Mouse (Mus musculus): ENCODE results near the gene Il20rb. TPM values are rescaled to one million over a fixed set of nuclear protein-coding genes. Genes with fewer than 3 reads are reported as not detected.

Il20rb gene
- total RNA-seq (2021) = 1 to 10 TPM; 3.9 to 4.2 TPM
- long read RNA-seq, partial matches to known transcripts = 0 of 3 reads
- long read RNA-seq, other reads (novel, unspliced or antisense) = 0 of 3 reads

DNA sequence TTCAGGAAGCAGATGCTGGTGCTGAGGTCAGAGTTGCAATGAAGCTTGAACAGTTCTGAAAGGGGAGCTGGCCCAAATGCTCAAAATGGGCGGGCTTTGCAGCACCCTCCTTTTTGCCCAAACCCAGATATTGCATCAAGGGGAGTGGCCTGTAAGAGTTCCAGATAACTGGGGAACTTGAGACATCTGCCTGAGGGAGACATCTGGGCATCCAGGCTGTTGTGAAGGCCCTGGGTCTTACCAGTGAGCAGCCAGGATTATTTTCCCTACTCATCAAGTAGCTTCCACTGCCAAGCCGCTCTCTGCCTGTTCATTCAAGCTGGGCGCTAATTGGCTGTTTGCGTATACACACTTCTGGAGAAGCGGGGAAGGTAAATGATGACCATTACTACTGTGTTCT lies at the start of gene Il20rb:
Gene Il20rb (minus strand): TSS at position 358 of the 400 bp plus-strand sequence.
- no peak for DNase-seq (ENCODE audit: low spot score in 2 of 2)

DNA sequence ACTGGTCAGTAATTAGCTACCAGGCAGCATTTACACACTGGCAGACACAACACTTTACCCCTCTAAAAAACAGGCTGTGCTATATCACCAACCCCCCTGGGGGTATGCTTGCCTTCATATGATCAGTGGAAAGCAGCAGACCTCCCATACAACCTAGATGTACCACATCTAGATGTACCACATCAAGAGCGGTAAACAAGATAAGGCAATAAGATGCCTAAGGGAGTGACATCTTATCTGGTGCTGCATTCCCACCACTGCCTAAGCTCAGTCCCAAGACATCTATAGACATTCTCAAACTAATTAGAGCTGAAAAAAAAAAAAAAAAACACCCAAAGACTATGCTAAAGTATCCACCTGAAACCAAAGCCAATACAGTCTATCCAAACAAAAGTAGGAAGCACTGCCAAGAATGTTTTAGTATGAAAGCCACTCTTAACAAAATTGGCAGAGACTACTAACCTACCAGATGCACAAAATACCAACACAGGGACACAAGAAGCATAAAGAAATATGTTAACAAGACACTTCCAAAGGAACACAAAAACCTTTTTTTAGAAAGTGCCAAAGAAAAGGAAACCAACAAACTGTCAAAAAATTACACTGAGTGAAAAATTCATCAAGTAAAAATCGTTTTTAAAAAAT lies 49.2 kb upstream of the Il20rb start:
- DNase-seq (ENCODE audit: low spot score in 2 of 2) = peak in 1 of 2 experiments; percentile 28

DNA sequence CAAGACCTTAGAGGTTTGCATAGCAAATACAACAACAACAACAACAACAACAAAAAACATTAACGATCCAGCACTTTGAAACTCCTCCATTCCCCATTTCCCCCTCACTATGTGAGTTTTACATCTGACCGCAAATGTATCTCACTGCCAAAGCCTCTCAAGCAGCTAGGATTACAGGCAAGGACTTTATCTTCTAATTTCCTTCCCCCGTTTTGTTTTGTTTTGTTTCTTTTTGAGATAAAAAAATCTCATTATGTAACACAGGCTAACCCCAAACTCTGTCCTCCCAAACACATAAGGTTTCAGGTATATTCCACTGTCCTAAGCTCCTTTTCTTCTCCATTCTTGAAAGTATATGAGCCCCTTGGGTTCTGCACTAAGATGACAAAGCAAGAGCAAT lies 48.1 kb upstream of the Il20rb start:
- no peak for DNase-seq (ENCODE audit: low spot score in 2 of 2)

DNA sequence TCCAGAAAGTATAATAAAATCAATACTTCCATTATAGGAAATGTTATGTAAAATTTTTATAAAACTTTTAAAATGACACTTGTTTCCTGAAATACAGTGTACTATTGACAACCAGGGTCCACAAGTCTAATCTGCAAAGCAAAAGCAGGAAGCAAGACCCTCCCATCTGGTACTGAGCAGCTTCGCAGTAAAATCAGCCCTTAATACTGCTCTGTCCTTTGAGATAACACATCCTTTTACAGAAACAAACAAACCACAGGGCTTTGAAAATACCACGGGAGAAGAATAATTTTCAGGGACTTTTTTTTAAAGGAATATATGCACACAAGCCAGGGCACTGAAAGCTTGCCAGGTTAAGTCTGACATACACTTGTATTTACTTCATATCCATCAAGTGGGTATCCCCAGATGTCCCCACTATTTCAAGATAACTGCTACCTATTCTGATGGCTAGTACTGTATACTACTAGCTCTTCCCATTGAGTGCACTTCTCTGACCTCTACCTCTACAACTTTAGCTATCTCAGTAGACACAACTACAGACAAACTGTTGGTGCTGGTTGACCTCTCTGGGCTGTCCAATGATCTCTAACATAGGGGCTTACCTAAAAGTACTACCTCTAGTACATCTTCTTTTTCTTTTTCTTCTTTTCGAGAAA lies 46.4 kb upstream of the Il20rb start:
- DNase-seq (ENCODE audit: low spot score in 2 of 2) = no peak

DNA sequence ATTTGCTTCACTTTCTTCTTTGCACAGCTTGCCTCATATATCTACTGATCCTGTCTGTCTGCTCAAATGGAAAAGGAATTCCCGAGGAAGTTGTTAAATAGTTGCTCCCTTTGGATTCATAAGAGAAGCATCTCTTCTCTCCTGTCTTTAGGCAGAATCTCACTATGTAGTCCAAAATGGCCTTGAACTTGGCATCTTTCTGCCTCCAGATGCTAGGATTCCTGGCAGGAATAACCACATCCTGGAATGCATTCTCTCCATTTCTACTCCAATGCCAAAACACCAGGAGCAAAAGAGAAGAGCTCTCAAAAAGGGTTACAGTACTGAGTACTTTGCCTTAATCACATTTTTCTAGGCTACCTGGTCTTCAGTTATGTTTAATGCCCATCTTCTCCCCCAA lies 44.7 kb upstream of the Il20rb start:
- DNase-seq (ENCODE audit: low spot score in 2 of 2) = no peak

DNA sequence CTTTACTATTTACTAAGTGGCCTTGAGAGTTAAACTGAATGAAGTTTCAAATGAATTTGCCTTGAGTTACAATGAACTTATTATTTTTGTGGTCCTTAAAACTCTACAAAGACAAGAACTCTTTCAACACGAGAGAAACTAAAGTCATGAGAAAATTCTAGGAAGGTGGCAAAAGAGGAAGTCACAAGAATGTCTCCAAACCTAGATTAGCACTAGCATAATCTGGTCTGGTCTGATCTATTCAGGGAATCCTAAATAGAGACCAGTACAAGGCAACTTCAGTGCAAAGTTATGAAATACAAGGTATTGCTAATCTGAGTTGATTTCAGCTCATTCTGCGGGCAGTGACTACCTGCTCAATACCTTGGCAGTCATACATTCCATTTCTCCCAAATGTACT lies 38.6 kb upstream of the Il20rb start:
- no peak for DNase-seq (ENCODE audit: low spot score in 2 of 2)

DNA sequence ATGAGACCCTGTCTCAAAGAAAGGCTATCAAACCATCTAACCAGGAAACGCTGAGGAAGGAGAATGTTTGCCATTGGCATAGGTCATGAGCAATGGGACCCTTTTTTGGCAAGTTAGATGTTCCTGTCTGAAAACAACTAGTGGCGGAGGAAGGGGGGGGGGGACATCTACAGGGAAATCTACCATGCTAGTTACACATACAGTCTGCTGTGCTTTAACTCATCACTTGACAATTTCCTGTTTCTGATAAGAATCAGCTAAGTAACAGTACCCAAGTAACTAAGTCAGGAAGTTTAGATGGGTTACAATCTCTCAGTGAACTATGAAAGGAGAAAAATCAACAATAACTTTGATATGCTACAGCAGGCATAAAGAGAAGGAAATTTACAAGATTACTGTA lies 35.4 kb upstream of the Il20rb start:
- DNase-seq (ENCODE audit: low spot score in 2 of 2) = no peak

DNA sequence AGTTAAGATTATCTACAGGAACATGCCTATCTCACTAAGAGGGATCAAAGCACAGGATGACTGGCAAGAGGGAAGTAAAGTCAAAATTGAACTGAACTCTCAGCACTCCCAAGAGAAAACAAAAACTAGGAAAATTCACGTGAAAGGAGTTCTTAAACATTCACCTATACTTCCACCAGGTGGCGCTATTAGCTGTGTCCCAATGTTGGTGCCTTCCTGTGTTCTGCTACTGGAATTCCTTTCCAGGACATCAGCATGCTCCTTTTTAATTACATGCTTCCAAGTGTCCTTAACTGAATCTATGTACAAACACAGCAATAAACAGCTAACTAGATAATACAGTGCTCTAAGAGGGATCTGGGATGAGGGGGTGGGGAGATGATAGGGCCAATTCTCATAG lies 34.0 kb upstream of the Il20rb start:
- DNase-seq (ENCODE audit: low spot score in 2 of 2) = peak in 1 of 2 experiments; percentile 67

DNA sequence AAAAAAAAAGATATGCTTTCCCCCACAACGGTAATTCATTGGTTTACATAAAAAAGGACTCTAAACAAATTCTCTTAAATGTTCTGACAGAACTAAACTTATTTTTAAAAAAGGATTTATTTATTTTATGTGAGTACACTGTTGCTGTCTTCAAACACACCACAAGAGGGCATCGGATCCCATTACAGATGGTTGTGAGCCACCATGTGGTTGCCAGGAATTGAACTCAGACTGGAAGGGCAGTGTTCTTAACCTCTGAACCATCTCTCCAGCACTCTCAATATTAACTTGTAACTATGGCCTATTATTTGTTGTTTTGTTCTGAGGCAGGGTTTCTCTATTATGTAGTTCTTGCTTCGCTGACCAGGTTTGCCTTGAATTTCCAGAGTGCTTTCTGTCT lies 33.4 kb upstream of the Il20rb start:
- DNase-seq (ENCODE audit: low spot score in 2 of 2) = no peak

DNA sequence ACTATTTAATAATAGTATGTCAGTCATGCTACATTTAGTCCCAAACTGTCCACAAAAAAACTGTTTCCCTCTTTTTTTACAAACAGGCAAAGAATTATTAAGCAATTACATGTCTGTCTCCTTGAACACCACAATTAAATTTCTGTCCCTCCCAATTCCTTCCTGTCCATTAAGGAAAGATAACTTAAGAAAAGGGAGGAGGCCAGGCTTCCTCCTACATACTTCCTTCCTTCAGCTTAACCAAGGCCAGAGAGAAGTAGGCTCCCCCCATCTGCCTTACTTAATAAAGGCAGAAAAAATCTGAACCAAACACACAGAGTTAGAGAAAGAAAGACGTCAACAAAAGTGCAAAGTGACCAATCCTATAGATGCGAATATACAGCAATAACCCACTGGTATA lies 21.0 kb upstream of the Il20rb start:
- DNase-seq (ENCODE audit: low spot score in 2 of 2) = no peak

DNA sequence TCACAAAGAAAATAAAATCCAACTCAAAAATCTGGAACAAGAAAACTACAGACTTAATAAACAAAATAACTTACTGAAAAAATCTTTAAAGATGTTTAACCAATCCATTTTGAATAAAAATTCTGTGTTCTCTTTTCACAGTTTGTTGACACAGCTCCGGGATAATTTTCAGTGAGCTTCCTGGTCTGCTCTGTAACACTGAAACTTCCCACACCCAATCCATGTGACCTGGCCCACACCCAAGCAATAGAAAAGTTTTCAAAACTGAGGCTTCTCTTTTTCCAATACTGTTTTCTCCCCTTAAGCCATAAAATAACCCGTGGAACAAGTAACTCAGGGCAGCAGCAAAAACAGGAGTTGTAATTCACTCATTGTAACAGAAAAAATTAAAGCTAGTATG lies 20.1 kb upstream of the Il20rb start:
- DNase-seq (ENCODE audit: low spot score in 2 of 2) = peak in 1 of 2 experiments; percentile 35

DNA sequence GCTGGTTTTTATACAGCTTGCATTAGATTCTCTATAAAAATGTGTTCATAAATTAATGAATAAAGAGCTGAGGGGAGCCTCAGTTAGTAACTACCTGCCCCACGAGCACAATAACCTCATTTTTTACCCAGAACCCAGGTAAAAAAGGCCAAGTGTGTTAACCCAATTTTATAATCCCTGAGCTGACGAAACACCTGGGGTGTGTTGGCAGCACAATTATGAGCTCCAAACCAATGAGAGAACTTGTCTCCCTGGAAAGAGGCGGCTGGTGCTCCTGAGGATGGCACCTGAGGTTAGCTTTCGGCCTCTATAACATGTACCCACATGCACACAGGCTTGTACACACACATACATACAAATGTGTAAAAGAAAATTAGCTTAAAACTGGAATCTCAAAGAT lies 18.9 kb upstream of the Il20rb start:
- DNase-seq (ENCODE audit: low spot score in 2 of 2) = no peak

DNA sequence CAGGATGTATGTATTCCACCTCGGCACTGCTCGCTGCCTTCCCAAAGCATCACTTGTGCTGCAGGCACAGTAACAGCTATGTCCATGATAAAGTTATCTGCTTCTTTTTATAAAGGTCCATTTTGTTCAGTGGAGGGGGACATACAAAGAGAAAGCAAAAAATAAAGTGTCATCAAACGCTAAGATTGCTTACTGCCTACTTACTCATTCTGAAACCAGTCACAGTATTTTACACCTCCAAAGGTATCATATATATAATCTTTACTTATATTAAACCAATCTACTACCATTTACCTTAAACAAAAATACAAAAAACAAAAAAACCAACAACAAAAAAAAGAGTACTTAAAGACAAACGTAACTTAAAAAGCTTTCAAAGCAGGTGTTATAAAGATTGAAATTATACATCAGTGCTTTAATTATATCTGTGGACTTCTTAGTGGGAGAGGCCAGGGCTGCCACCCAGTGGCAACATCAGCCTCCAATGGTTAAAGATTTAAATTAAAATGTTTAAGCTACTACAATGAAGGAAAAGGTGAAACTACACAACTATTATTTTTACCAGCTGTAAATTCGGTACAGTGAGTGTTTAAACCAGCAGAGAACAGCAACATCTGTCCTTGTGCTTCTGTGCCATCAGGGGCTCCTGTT lies 7.1 kb upstream of the Il20rb start:
- no peak for DNase-seq (ENCODE audit: low spot score in 2 of 2)

DNA sequence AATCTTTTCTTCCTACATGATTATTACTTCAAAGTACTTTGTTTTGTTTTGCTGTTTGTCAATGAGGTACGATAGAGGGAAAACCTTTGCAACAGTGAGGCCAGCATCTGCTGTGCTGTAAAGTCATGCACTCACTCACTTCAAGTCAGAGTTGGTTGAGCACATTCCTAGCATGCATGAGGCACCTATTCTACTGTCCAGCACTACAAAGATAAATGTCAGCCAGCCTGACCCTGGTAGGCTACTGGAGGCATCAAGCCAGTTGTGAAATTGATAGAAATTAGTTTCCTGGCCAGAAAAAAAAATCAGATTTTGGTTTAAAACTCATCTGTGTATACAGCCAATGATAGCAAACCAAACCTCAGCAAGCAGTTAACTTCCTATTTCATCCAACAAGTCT lies 4.8 kb upstream of the Il20rb start:
- DNase-seq (ENCODE audit: low spot score in 2 of 2) = no peak

DNA sequence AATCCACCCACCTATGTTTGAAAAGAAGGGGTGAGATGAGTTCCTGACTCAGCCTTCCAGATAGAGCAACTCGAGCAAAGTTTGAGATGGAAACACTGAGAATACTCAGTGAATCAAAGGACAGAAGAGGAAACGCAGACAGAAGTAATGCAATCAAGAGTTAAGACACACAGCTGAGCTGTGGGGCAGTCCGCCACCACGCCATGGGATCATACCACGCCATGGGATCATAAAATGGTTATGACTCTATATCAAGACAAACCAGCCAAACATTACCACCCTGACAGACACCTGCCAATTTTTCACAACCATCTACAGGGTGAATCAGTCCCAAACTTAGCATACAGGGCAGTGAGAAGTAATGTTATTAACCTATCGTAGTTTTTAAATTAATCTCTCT lies 2.4 kb upstream of the Il20rb start:
- DNase-seq (ENCODE audit: low spot score in 2 of 2) = no peak

DNA sequence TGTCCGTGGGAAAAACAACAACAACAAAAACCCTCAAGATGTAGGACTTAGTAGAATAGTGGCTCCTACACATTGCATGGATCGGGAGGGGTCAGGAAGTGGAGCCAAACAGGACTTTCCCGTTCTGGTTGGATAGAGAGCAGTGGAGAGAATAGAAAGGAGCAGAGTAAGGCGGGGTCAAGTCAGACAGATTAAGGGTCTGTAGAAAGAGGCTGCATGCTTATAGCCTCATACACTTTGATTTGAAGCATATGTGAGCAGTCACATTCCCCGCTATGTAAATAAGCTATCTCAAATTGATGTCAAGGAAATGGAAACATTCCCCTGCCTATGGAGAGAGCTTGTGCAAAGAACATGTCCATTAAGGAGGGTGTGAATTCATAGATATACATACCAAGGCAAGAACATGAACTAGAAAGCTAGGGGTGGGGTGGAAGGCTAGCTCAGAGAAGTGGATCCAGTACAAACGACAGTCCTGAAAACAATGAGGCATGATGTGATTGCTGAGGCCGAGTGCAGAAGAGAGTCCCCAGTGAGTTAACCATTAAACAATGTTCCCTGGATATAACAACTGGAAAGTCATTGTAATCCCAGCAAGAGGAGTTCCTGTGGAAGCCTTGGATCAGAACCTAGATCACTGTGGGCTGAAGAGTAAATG lies 1.6 kb upstream of the Il20rb start:
- no peak for DNase-seq (ENCODE audit: low spot score in 2 of 2)

DNA sequence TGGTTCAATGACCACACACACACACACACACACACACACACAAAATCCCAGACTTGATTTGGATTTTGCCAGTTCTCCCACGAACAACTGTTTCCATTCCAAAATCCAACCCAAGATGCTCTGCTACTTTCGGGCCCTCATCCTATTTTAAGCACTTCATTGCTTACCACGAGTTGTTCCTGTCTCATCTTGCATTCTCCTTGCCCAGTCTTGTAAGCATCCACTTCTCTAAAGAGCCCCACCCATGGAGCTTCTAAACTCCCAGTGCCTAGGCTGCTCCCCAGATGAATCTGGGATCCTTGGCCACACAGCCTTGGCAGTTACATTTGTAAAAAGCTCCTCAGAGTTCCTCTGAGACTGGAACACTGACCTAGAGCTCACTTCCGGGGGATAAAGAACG lies 3.3 kb downstream of the Il20rb start:
- DNase-seq (ENCODE audit: low spot score in 2 of 2) = no peak

DNA sequence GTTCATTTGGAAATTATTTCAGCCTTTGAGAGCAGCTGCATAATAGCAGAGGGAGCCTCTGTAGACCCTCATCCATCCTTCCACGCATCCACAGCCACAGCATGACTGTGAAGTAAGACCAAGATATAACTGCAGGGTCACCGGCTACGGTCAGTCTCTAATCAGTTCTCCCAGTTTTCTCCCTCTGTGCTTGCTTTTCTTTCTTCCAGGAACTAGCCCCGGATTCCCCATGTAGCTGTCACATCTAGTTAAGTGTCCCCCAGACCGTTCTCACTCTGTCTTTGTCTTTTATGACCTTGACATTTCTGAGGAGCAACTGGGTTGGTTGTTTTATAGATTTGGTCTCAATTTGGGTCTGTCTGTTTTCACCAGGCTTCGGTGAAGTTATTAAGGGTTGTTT lies 5.0 kb downstream of the Il20rb start:
- DNase-seq (ENCODE audit: low spot score in 2 of 2) = no peak

DNA sequence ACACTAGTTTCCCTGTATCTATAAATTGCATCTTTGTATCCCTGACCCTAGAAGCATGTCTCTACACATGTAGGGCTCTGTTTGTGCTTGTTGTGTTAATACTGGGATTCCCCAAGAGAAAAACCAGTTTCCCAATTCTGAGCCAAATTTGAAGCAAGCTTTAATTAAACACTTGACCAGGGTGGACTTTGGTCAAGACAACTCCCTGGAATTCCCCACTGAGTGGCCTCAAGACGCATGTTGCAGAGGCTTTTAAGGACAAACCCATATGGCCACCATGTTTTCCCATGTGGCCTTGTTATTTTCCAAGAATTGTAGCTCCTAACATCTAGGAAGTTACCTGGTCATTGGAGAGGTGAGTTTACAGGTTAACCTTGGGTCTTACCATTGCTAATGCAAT lies 12.5 kb downstream of the Il20rb start:
- no peak for DNase-seq (ENCODE audit: low spot score in 2 of 2)

DNA sequence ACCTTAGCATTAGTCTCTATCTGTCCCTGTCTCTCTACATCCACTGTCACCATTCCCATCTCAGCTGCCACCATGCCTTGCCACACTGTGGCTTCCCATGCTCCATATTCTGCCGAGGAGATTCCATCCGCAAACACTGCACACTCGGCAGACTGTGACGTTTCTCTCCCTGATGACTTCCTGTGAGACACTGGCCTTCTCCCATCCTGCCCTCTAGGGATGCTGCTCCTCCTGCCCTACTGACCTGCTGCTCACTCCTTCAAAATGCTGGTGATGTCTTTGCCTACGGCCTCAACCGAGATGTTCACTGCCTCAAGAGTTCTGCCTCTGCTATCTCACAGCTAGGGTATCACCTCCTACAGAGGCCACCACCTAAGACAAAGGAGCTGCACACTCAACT lies 13.2 kb downstream of the Il20rb start:
- no peak for DNase-seq (ENCODE audit: low spot score in 2 of 2)

DNA sequence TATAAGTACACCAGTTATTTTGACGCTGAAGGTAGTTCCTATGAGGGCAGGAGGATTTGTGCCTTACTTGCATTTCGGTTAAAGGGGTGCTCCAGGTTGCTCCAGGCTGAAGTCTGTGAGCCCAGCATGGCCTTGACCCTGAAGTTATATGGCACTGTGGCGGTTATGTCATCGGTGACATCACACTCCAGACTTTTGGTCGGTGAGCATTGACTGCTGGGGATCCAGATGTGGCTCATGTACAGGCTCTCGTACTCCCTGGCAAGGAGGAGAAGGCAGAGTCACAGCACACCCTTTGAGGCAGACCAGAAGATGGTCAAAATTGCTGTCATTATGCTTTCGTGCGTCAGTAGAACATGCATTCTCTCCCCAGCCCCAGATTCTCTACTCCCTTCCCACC lies 13.7 kb downstream of the Il20rb start:
- no peak for DNase-seq (ENCODE audit: low spot score in 2 of 2)

DNA sequence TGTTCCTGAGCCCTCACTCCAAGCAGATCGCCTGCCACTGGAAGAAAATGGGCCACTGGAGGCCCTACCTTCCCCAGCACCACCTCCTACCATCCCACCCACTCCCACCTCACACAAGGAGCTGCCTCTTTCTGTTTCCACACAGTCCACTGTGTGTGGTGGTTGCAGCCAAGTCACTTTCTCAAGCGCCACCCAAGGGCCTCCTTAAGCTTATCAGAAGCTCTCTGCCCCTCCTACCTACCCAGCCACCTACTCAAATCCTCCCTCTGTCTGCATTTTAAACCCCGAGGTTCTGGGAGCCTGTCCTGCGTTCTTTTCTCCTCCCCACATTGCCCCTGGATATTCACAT lies 15.0 kb downstream of the Il20rb start:
- no peak for DNase-seq (ENCODE audit: low spot score in 2 of 2)

Measured in layer of hippocampus, adult 18-20 months (tissue).